ENCODE assay signal across 14 mouse cellular contexts in the genomic region with DNA sequence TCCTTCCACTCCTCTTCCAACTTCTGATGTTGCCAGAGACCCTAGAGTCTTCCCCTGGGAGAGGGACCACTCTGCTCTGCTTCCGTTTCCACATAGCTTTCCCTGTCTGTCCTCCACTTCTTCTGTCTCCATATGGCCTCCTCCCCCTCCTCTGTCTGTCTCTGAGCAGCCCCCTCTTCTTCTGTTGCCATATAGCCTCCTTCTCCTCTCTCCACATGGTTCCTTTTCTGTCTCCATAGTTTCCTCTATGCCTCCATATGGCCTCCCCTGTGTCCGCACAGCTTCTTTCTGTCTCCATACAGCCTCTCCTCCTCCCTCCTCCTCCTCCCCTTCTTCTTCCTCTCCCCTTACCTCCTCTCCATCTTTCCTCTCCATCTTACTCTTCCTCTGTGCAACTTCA.
"Had no signal": no experiment of that assay in that cellular context is flagged by ENCODE, and none has a peak within 500 bp of the region (broad histone marks: within the 10 kb centered on the region; RNA-seq: fewer than 3 reads in every experiment).

No protein-coding gene starts in this region.

- H3K9me3 ChIP-seq: limb, embryonic 15.5 days; liver, embryonic 13.5 days; lung, embryonic 15.5 days; megakaryocyte, embryonic 14.5 days; midbrain, embryonic 12.5 days had no signal

- H3K27me3 ChIP-seq: limb, embryonic 15.5 days; liver, embryonic 13.5 days; lung, embryonic 15.5 days; midbrain, embryonic 12.5 days had no signal

- H3K4me1 ChIP-seq: limb, embryonic 15.5 days; liver, embryonic 13.5 days; lung, embryonic 15.5 days; megakaryocyte, embryonic 14.5 days had no signal

- H3K36me3 ChIP-seq: limb, embryonic 15.5 days; liver, embryonic 13.5 days; lung, embryonic 15.5 days; midbrain, embryonic 12.5 days had no signal

- H3K9ac ChIP-seq: limb, embryonic 15.5 days; liver, embryonic 13.5 days; liver, postnatal 0 days; lung, embryonic 15.5 days; midbrain, embryonic 12.5 days had no signal

- DNase-seq: kidney, adult 8-10 months; liver, embryonic 13.5 days; liver, postnatal 0 days; lung, postnatal 14 days; spleen, adult 18-20 months; thymus, adult 2 months; thymus, postnatal 25 days had no signal

- H3K27ac ChIP-seq: limb, embryonic 15.5 days; liver, embryonic 13.5 days; lung, embryonic 15.5 days; macrophage; midbrain, embryonic 12.5 days had no signal

- H3K4me2 ChIP-seq: limb, embryonic 15.5 days; liver, embryonic 13.5 days; lung, embryonic 15.5 days; midbrain, embryonic 12.5 days had no signal

- H3K4me3 ChIP-seq: limb, embryonic 15.5 days; liver, embryonic 13.5 days; lung, embryonic 15.5 days; megakaryocyte, embryonic 14.5 days; midbrain, embryonic 12.5 days had no signal

- ATAC-seq: intestine, postnatal 0 days; liver, postnatal 0 days; midbrain, embryonic 16.5 days had no signal
